Mouse (Mus musculus) splenic B cell, adult 2 months (primary cell): ENCODE measurements around the gene Magea4.

ENCODE experiments used
- DNase-seq: peaks from one replicate; pipeline ENCODE4 v3.0.0-alpha.2; 2011; ENCODE audit warnings: low read depth, low spot score
- H3K27me3 ChIP-seq: 2 replicates; pipeline ENCODE4 v1.6.1; 2012; ENCODE audit warnings: mild to moderate bottlenecking, low read length, moderate library complexity, mixed read lengths; ENCODE audit not compliant: control insufficient read depth, poor library complexity, insufficient read depth, severe bottlenecking
- H3K36me3 ChIP-seq: 2 replicates; pipeline ENCODE4 v1.6.1; 2012; ENCODE audit warnings: mild to moderate bottlenecking, low read length, moderate library complexity, mixed read lengths; ENCODE audit not compliant: control insufficient read depth, poor library complexity, insufficient read depth, severe bottlenecking

The Magea4 gene

GRCm38 (mm10) chrX:72221717-72222116 is at the start of gene Magea4:
Magea4 (plus strand) TSS chrX:72222017.
- no peaks in the 10 kb centered on the region for H3K27me3 ChIP-seq
- no peak for DNase-seq
- no peaks in the 10 kb centered on the region for H3K36me3 ChIP-seq

GRCm38 (mm10) chrX:72202944-72203554 is 18.8 kb upstream of the Magea4 start:
- Histone ChIP-seq H3K27me3 (no peaks in the 10 kb centered on the region), H3K36me3 (no peaks in the 10 kb centered on the region)
- DNase-seq, result no peak

DNA sequence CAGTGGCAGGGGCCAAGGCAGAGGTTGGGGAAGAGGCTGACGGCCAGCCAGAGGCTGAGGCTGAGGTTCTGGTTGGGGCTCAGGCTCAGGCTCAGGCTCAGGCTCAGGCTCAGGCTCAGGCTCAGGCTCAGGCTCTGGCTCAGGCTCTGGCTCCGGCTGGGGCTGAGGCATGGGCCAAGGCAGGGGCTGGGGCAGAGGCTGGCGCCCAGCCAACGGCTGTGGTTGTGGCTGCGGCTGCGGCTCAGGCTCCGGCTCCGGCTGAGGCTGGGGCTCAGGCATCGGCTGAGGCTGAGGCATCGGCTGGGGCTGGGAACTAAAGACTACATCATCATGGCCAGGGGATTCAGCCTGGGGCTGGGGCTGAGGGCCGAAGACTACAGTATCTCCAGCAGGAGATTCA is 48.8 kb downstream of the Magea4 start:
- no peaks in the 10 kb centered on the region for H3K27me3 ChIP-seq
- no peaks in the 10 kb centered on the region for H3K36me3 ChIP-seq
- DNase-seq, result no peak
